Mouse (Mus musculus) gastrocnemius, postnatal 36 days (tissue): ENCODE measurements around the gene Krtap16-3. TPM values are rescaled to one million over a fixed set of nuclear protein-coding genes. Genes with fewer than 3 reads are reported as not detected.

Experiments
- DNase-seq, 2 experiments: peaks; one replicate each; pipeline ENCODE4 v3.0.0; 2022
- intact Hi-C: fragments of 180-260 bp; cut with DNase I; formaldehyde crosslinking; loops from one replicate; pipeline ENCODE4 v1.15.1; 2025
- long read RNA-seq, 2 experiments: library from polyadenylated mRNA; stranded (forward); transcript quantifications; one replicate each; pipeline ENCODE4 v2.0.0; 2021
- total RNA-seq, 2 experiments: library from RNA; stranded (reverse); gene quantifications; 2 replicates each; pipeline ENCODE4 v1.2.3; 2021

Krtap16-3 gene
- not detected for total RNA-seq
- long read RNA-seq, experiment 1, result 0 reads
- long read RNA-seq, experiment 2, result 0 reads

DNA sequence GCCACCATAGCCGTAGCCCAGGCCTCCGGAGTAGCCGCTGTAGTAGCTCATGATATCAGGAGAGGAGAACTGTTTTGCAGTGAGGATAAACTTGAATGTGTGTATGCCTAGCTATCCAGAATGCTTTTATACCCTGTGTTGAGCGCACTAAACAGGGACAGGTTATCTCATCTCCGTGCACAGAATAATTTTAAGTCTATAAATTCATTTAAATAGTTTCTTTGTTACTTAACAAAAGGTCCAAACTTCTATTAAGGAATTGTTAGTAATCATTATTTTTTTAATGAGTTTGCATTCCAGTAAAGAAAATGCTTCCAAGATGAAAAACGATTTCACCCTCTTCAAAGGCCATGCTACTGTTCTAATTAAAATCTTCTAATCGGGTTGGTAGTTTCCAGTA lies at the start of gene Krtap16-3:
TSS of gene Krtap16-3 (minus strand) at position 101 of the 400 bp plus-strand sequence.
- no peak for DNase-seq
- intact Hi-C loops, result no loop called here

GRCm38 (mm10) chr16:89010659-89011058 lies 48.0 kb upstream of the Krtap16-3 start, which contains the start of gene Krtap22-2:
Gene Krtap22-2, minus strand, starts transcription at chr16:89010759.
- intact Hi-C loops, result no loop called here
- no peak for DNase-seq

DNA sequence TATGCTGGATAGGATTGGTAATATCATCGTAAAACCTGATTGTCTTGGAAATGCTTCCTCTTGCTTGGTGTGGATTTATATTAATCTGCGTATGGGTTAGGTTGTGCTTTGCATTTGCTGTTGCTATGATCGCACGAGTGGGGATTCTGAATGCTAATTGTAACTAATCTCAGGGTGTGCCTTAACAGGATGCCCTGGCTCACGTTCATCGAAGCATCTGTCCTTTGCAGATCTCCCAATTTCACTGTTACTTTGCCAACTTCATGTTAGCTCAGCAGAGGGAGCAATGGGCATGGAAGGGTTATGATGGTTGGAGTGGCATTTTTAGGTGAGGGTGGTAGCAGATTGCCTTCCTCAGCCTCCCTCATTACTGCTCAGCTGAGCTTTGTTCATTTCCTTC lies 21.6 kb downstream of the Krtap16-3 start:
- intact Hi-C loops, result no loop called here
- DNase-seq, result no peak

- intact Hi-C loops, result no loop called here
- DNase-seq, result no peak
Measured at GRCm38 (mm10) chr16:88938252-88938651, 24.4 kb downstream of the Krtap16-3 start.

DNA sequence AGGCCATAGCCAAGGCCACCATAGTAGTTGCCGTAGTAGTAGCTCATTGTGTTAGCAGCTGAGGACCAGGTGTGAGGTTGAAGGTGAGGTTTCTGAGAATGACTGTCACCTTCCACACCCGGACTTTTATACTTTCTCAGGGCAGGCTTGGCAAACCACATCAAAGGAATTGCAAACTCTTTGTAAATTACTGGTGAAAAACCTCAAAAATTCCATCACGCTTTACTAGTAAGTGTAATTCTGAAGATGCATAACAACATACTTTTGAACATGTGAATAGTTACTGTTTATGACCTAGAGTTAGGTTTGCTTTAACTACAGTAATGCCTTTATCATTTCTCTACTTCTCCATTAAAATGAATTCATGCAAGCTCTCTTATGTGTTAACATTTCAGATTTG lies 30.5 kb downstream of the Krtap16-3 start, which contains the start of gene Krtap19-9b:
TSS of gene Krtap19-9b (minus strand) at position 101 of the 400 bp plus-strand sequence.
- DNase-seq, result no peak
- intact Hi-C loops, result no loop called here

Other genes starting within 250 kb of the Krtap16-3 start
- gene Krtap13-1, start 234.0 kb downstream of the Krtap16-3 start, total RNA-seq, result not detected
- gene Krtap13, start 211.2 kb downstream of the Krtap16-3 start, total RNA-seq, result not detected
- gene 2310034C09Rik, start 204.0 kb downstream of the Krtap16-3 start, total RNA-seq, result not detected
- gene 2310057N15Rik, start 188.7 kb downstream of the Krtap16-3 start, total RNA-seq, result not detected
- not detected for gene Gm5965, start 185.0 kb downstream of the Krtap16-3 start, total RNA-seq
- not detected for gene Gm20741, start 150.7 kb downstream of the Krtap16-3 start, total RNA-seq
- gene Krtap15, start 142.7 kb downstream of the Krtap16-3 start, total RNA-seq, result not detected
- gene Krtap14, start 136.7 kb downstream of the Krtap16-3 start, total RNA-seq, result not detected
- gene Krtap19-1, start 93.5 kb downstream of the Krtap16-3 start, total RNA-seq, result not detected
- gene Krtap19-2, start 88.6 kb downstream of the Krtap16-3 start, total RNA-seq, result not detected
- not detected for gene Krtap19-3, start 84.8 kb downstream of the Krtap16-3 start, total RNA-seq
- gene Krtap19-4, start 77.8 kb downstream of the Krtap16-3 start, total RNA-seq, result not detected
- gene Krtap19-5, start 66.4 kb downstream of the Krtap16-3 start, total RNA-seq, result not detected
- gene Krtap19-9b, start 30.6 kb downstream of the Krtap16-3 start, total RNA-seq, result not detected
- not detected for gene Krtap22-2, start 47.9 kb upstream of the Krtap16-3 start, total RNA-seq
- not detected for gene Gm10229, start 52.4 kb upstream of the Krtap16-3 start, total RNA-seq
- not detected for gene Krtap6-1, start 68.8 kb upstream of the Krtap16-3 start, total RNA-seq
- gene Gm10228, start 78.6 kb upstream of the Krtap16-3 start, total RNA-seq, result not detected
- gene Krtap6-5, start 85.0 kb upstream of the Krtap16-3 start, total RNA-seq, result not detected
- not detected for gene 1110025L11Rik, start 101.1 kb upstream of the Krtap16-3 start, total RNA-seq
- gene Krtap6-3, start 121.1 kb upstream of the Krtap16-3 start, total RNA-seq, result not detected
- not detected for gene Gm6358, start 178.0 kb upstream of the Krtap16-3 start, total RNA-seq
- gene Gm10061, start 188.2 kb upstream of the Krtap16-3 start, total RNA-seq, result not detected
- gene Gm9789, start 195.1 kb upstream of the Krtap16-3 start, total RNA-seq, result not detected
- gene Gm7735, start 206.6 kb upstream of the Krtap16-3 start, total RNA-seq, result not detected
- not detected for gene 1110057P08Rik, start 211.9 kb upstream of the Krtap16-3 start, total RNA-seq
- gene Krtap20-2, start 243.0 kb upstream of the Krtap16-3 start, total RNA-seq, result not detected